Mouse (Mus musculus) liver, embryonic 15.5 days (tissue): ENCODE data around the gene Gm42906. TPM values are rescaled to one million over a fixed set of nuclear protein-coding genes. Genes with fewer than 3 reads are reported as not detected.

ENCODE experiments used
- ATAC-seq: fragments of 200-750 bp; cut with Nextera tagmentation; 2 replicates; pipeline ENCODE4 v1.8.0; 2017; ENCODE audit warnings: moderate number of reproducible peaks, mild to moderate bottlenecking, moderate library complexity; ENCODE audit not compliant: insufficient read depth
- H3K27ac ChIP-seq: fragments of 300-500 bp; sonication (generic); replicated peaks from 2 replicates; pipeline ENCODE4 v1.5.1; 2015; ENCODE audit warnings: mild to moderate bottlenecking, inconsistent platforms
- H3K27me3 ChIP-seq: fragments of 300-500 bp; sonication (generic); 2 replicates; pipeline ENCODE4 v1.6.1; 2015; ENCODE audit warnings: mild to moderate bottlenecking, inconsistent platforms
- H3K36me3 ChIP-seq: fragments of 300-500 bp; sonication (generic); replicated peaks from 2 replicates; pipeline ENCODE4 v1.6.1; 2015; ENCODE audit warnings: moderate library complexity, mild to moderate bottlenecking, inconsistent platforms
- H3K4me1 ChIP-seq: fragments of 300-500 bp; sonication (generic); replicated peaks from 2 replicates; pipeline ENCODE4 v1.6.1; 2015; ENCODE audit warnings: inconsistent platforms
- H3K4me2 ChIP-seq: fragments of 300-500 bp; sonication (generic); 2 replicates; pipeline ENCODE4 v1.6.1; 2015; ENCODE audit warnings: moderate library complexity, mild to moderate bottlenecking, inconsistent platforms
- H3K4me3 ChIP-seq: fragments of 300-500 bp; sonication (generic); replicated peaks from 2 replicates; pipeline ENCODE4 v1.5.1; 2015; ENCODE audit warnings: mild to moderate bottlenecking, inconsistent platforms
- H3K9ac ChIP-seq: fragments of 300-500 bp; sonication (generic); 2 replicates; pipeline ENCODE4 v1.6.1; 2015; ENCODE audit warnings: moderate library complexity, mild to moderate bottlenecking, inconsistent platforms
- H3K9me3 ChIP-seq: fragments of 300-500 bp; sonication (generic); replicated peaks from 2 replicates; pipeline ENCODE4 v1.6.1; 2016; ENCODE audit warnings: inconsistent platforms
- WGBS: fragments of 180-500 bp; shearing (Covaris S2); methylation state at CpG from one replicate; pipeline ENCODE4 v1.1.7; 2015; ENCODE audit warnings: mixed read lengths; ENCODE audit not compliant: insufficient replicate concordance; 5-methylcytosine and 5-hydroxymethylcytosine counted together
- polyA plus RNA-seq: library from polyadenylated mRNA; unstranded; fragments of >200 nt; fragmentation: Nextera tagmentation; extraction: Ambion mirVana; gene quantifications from 2 replicates; pipeline ENCODE4 v1.2.1, GENCODE M21; 2015

The Gm42906 gene
- polyA plus RNA-seq, 1 experiment from 2014 or later = not detected

- H3K9ac ChIP-seq = no peak overlapping the region
- ATAC-seq = peak; percentile 94
- peaks cover 36% of the 10 kb centered on the region for H3K4me1 ChIP-seq
- peak overlapping the region; percentile 29 for H3K4me3 ChIP-seq
- peak overlapping the region; percentile 51 for H3K4me2 ChIP-seq
- no peaks in the 10 kb centered on the region for H3K36me3 ChIP-seq
- peak overlapping the region; percentile 73 for H3K27ac ChIP-seq
- H3K9me3 ChIP-seq = no peaks in the 10 kb centered on the region
- H3K27me3 ChIP-seq = no peaks in the 10 kb centered on the region
- WGBS = 50% methylated on average over 10 of the region's 10 CpGs
Observed at GRCm38 (mm10) chr5:151248671-151249620, 179.0 kb downstream of the Gm42906 start.

GRCm38 (mm10) chr5:151248084-151248483 lies 179.9 kb downstream of the Gm42906 start:
- Histone ChIP-seq H3K4me1 (peaks cover 36% of the 10 kb centered on the region), H3K36me3 (no peaks in the 10 kb centered on the region), H3K27ac (peak overlapping the region; percentile 73), H3K9me3 (no peaks in the 10 kb centered on the region), H3K27me3 (no peaks in the 10 kb centered on the region), H3K4me3 (no peak overlapping the region), H3K9ac (no peak overlapping the region), H3K4me2 (peak overlapping the region; percentile 51)
- ATAC-seq = no peak; the same call in 1 of the 2 replicates
- 76% methylated on average over 2 of the region's 2 CpGs for whole genome bisulfite sequencing

- 23% methylated on average over 11 of the region's 11 CpGs for WGBS
- H3K27ac ChIP-seq = peak overlapping the region; percentile 73
- ATAC-seq = no peak
- H3K36me3 ChIP-seq = no peaks in the 10 kb centered on the region
- H3K27me3 ChIP-seq = no peaks in the 10 kb centered on the region
- H3K4me1 ChIP-seq = peaks cover 36% of the 10 kb centered on the region
- H3K9me3 ChIP-seq = no peaks in the 10 kb centered on the region
- H3K4me3 ChIP-seq = no peak overlapping the region
- H3K4me2 ChIP-seq = peak overlapping the region; percentile 11; the same call in 1 of the 2 replicates
- H3K9ac ChIP-seq = no peak overlapping the region
Observed at GRCm38 (mm10) chr5:151247115-151247875, 180.7 kb downstream of the Gm42906 start.

GRCm38 (mm10) chr5:151246287-151246686 lies 181.7 kb downstream of the Gm42906 start:
- no peak; the same call in 1 of the 2 replicates for ATAC-seq
- Histone ChIP-seq H3K9me3 (no peaks in the 10 kb centered on the region), H3K9ac (no peak overlapping the region), H3K4me2 (no peak overlapping the region), H3K27ac (no peak overlapping the region), H3K4me3 (no peak overlapping the region), H3K36me3 (no peaks in the 10 kb centered on the region), H3K27me3 (no peaks in the 10 kb centered on the region), H3K4me1 (peaks cover 36% of the 10 kb centered on the region)
- 59% methylated on average over 2 of the region's 2 CpGs for WGBS

DNA sequence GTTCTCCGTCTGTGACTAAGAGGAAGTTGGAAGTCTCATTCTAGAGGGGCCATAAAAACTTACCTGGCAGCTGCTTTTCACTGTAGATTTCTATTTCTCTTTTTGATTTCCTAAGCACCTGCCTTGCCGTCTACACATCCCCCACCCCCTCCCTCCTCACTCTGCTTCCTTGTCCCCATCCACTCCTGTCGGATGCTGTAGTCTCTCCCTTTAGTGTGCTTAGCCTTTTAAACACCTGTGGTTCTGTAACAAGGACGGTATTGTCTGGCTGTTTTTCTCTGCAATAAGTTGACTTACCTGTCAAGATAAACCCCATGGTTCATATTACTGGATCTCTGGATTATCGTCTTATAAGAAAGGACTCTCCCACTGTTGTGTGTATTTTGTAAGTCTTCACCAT lies 182.4 kb downstream of the Gm42906 start:
- H3K4me2 ChIP-seq = no peak overlapping the region
- H3K9ac ChIP-seq = no peak overlapping the region
- H3K27me3 ChIP-seq = no peaks in the 10 kb centered on the region
- no peak overlapping the region for H3K27ac ChIP-seq
- H3K4me1 ChIP-seq = peaks cover 36% of the 10 kb centered on the region
- no peak overlapping the region for H3K4me3 ChIP-seq
- 70% methylated on average over 5 of the region's 5 CpGs for WGBS
- H3K9me3 ChIP-seq = no peaks in the 10 kb centered on the region
- H3K36me3 ChIP-seq = no peaks in the 10 kb centered on the region
- no peak for ATAC-seq

GRCm38 (mm10) chr5:151238730-151239129 lies 189.2 kb downstream of the Gm42906 start:
- Histone ChIP-seq H3K27me3 (peaks cover 7% of the 10 kb centered on the region), H3K9me3 (no peaks in the 10 kb centered on the region), H3K27ac (no peak overlapping the region), H3K4me2 (no peak overlapping the region), H3K4me1 (no peaks in the 10 kb centered on the region), H3K36me3 (no peaks in the 10 kb centered on the region), H3K9ac (no peak overlapping the region), H3K4me3 (no peak overlapping the region)
- 53% methylated on average over 9 of the region's 9 CpGs for WGBS
- no peak; the same call in 1 of the 2 replicates for ATAC-seq

- peaks cover 26% of the 10 kb centered on the region for H3K27me3 ChIP-seq
- no peak overlapping the region for H3K4me3 ChIP-seq
- no peak overlapping the region for H3K9ac ChIP-seq
- no peaks in the 10 kb centered on the region for H3K36me3 ChIP-seq
- 56% methylated on average over 5 of the region's 5 CpGs for WGBS
- H3K27ac ChIP-seq = no peak overlapping the region
- no peaks in the 10 kb centered on the region for H3K4me1 ChIP-seq
- no peak for ATAC-seq
- no peak overlapping the region for H3K4me2 ChIP-seq
- no peaks in the 10 kb centered on the region for H3K9me3 ChIP-seq
Observed at GRCm38 (mm10) chr5:151236411-151236810, 191.6 kb downstream of the Gm42906 start.

GRCm38 (mm10) chr5:151233400-151234031 lies 194.4 kb downstream of the Gm42906 start, which contains the start of gene Stard13:
Stard13 (minus strand) TSS chr5:151233836.
- no peaks in the 10 kb centered on the region for H3K9me3 ChIP-seq
- ATAC-seq = 0 out of 2 replicates have a peak, but pooled peaks have one; percentile 30
- 0 out of 2 replicates have a peak within 1 kb of the TSS, but pooled peaks have one; percentile 25 for H3K9ac ChIP-seq
- peaks cover 26% of the 10 kb centered on the region for H3K27me3 ChIP-seq
- no peaks in the 10 kb centered on the region for H3K4me1 ChIP-seq
- peak within 1 kb of the TSS; percentile 52 for H3K4me3 ChIP-seq
- peak within 1 kb of the TSS; percentile 63 for H3K4me2 ChIP-seq
- no peak within 1 kb of the TSS for H3K27ac ChIP-seq
- under 1% methylated on average over 49 of the region's 49 CpGs for WGBS
- no peaks in the 10 kb centered on the region for H3K36me3 ChIP-seq

- Histone ChIP-seq H3K9me3 (no peaks in the 10 kb centered on the region), H3K4me2 (peak overlapping the region; percentile 63), H3K36me3 (no peaks in the 10 kb centered on the region), H3K4me1 (no peaks in the 10 kb centered on the region), H3K9ac (no peak overlapping the region), H3K27ac (no peak overlapping the region), H3K4me3 (peak overlapping the region; percentile 52), H3K27me3 (peaks cover 26% of the 10 kb centered on the region)
- 26% methylated on average over 12 of the region's 13 CpGs for WGBS
- no peak for ATAC-seq
Observed at GRCm38 (mm10) chr5:151232576-151233299, 195.2 kb downstream of the Gm42906 start.

GRCm38 (mm10) chr5:151231861-151232260 lies 196.1 kb downstream of the Gm42906 start:
- H3K4me3 ChIP-seq = no peak overlapping the region
- H3K27ac ChIP-seq = no peak overlapping the region
- ATAC-seq = no peak
- H3K27me3 ChIP-seq = peaks cover 26% of the 10 kb centered on the region
- no peaks in the 10 kb centered on the region for H3K36me3 ChIP-seq
- H3K4me1 ChIP-seq = no peaks in the 10 kb centered on the region
- WGBS = 67% methylated on average over 7 of the region's 7 CpGs
- no peak overlapping the region for H3K9ac ChIP-seq
- H3K4me2 ChIP-seq = no peak overlapping the region
- no peaks in the 10 kb centered on the region for H3K9me3 ChIP-seq
